Mouse (Mus musculus) thymus, adult 2 months (tissue): Measurements from ENCODE around the gene Ank3. TPM values are rescaled to one million over a fixed set of nuclear protein-coding genes. Genes with fewer than 3 reads are reported as not detected.

Experiments used
- DNase-seq: peaks from one replicate; pipeline ENCODE4 v3.0.0; 2021
- H3K27ac ChIP-seq: fragments of 200-500 bp; 2 replicates; pipeline ENCODE4 v1.5.1; 2012; ENCODE audit warnings: low read length, control low read depth; ENCODE audit not compliant: control insufficient read depth, insufficient read depth
- H3K27me3 ChIP-seq: fragments of 200-500 bp; 2 replicates; pipeline ENCODE4 v1.6.1; 2012; ENCODE audit warnings: mild to moderate bottlenecking, low read length, moderate library complexity, mixed read lengths; ENCODE audit not compliant: control insufficient read depth, insufficient read depth
- H3K36me3 ChIP-seq: fragments of 200-500 bp; 2 replicates; pipeline ENCODE4 v1.6.1; 2012; ENCODE audit warnings: mild to moderate bottlenecking, low read length, moderate library complexity; ENCODE audit not compliant: control insufficient read depth, insufficient read depth
- H3K4me1 ChIP-seq: fragments of 200-500 bp; replicated peaks from 2 replicates; pipeline ENCODE4 v1.6.1; 2012; ENCODE audit warnings: low read length; ENCODE audit not compliant: control insufficient read depth, insufficient read depth
- H3K4me3 ChIP-seq: fragments of 200-500 bp; 2 replicates; pipeline ENCODE4 v1.5.1; 2012; ENCODE audit warnings: mild to moderate bottlenecking, low read length, control low read depth, moderate library complexity; ENCODE audit not compliant: control insufficient read depth, insufficient read depth
- CTCF ChIP-seq: fragments of 200-500 bp; IDR thresholded peaks from 2 replicates; pipeline ENCODE4 v1.5.1; 2012; ENCODE audit warnings: mild to moderate bottlenecking, control low read depth, low read length, moderate library complexity, borderline replicate concordance; ENCODE audit not compliant: control insufficient read depth, poor library complexity, insufficient read depth; ENCODE audit errors: extremely low read depth
- POLR2A ChIP-seq: fragments of 200-500 bp; IDR thresholded peaks from 2 replicates; pipeline ENCODE4 v1.6.1; 2012; ENCODE audit warnings: mild to moderate bottlenecking, low read length, control low read depth, moderate library complexity; ENCODE audit not compliant: control insufficient read depth, poor library complexity, insufficient read depth; ENCODE audit errors: extremely low read depth
- WGBS: fragments of 180-500 bp; shearing (Covaris S2); methylation state at CpG from one replicate; pipeline ENCODE4 v1.1.7; 2018; 5-methylcytosine and 5-hydroxymethylcytosine counted together
- polyA plus RNA-seq: library from polyadenylated mRNA; depleted of rRNA; stranded (reverse); fragments of >200 nt; gene quantifications from 2 replicates; pipeline ENCODE4 v1.2.3, GENCODE M21; 2012

Ank3 gene
- polyA plus RNA-seq, 1 experiment, result 4.2 TPM

GRCm38 (mm10) chr10:69507719-69508118 is 109.1 kb downstream of the Ank3 start:
- no peaks in the 10 kb centered on the region for H3K36me3 ChIP-seq
- TF ChIP-seq CTCF, result no peak
- no peak for TF ChIP-seq POLR2A
- no peaks in the 10 kb centered on the region for H3K4me1 ChIP-seq
- H3K27ac ChIP-seq, result no peak overlapping the region
- H3K4me3 ChIP-seq, result no peak overlapping the region
- WGBS, result 86% methylated on average over 8 of the region's 8 CpGs
- H3K27me3 ChIP-seq, result no peaks in the 10 kb centered on the region
- DNase-seq, result no peak

- no peaks in the 10 kb centered on the region for H3K4me1 ChIP-seq
- no peaks in the 10 kb centered on the region for H3K36me3 ChIP-seq
- H3K27me3 ChIP-seq, result no peaks in the 10 kb centered on the region
- H3K27ac ChIP-seq, result no peak overlapping the region
- WGBS, result 85% methylated on average over 8 of the region's 8 CpGs
- DNase-seq, result no peak
- no peak for TF ChIP-seq POLR2A
- TF ChIP-seq CTCF, result no peak
- H3K4me3 ChIP-seq, result no peak overlapping the region
Observed at GRCm38 (mm10) chr10:69510392-69510791, 111.8 kb downstream of the Ank3 start.

DNA sequence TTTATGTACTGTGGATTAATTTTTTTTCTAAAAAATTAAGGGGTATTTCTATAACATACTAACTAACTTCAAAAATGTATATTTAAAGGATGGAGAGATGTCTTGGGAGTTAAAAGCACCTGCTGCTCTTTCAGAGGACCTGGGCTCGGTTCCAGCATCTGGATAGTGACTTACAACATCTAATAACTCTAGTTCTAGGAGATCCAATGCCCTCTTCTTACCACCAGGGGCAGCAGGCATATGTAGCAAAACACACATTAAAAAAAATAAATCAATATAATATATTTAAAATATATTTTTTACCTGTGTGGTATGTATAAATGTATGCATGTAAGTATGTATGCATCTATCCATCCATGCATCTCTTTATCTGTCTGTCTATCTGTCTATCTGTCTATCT is 112.7 kb downstream of the Ank3 start:
- H3K4me1 ChIP-seq, result no peaks in the 10 kb centered on the region
- no peak overlapping the region for H3K27ac ChIP-seq
- WGBS, result 71% methylated on average over 1 of the region's 1 CpGs
- TF ChIP-seq POLR2A, result no peak
- no peak for TF ChIP-seq CTCF
- no peak overlapping the region for H3K4me3 ChIP-seq
- H3K36me3 ChIP-seq, result no peaks in the 10 kb centered on the region
- H3K27me3 ChIP-seq, result no peaks in the 10 kb centered on the region
- no peak for DNase-seq

- Histone ChIP-seq H3K4me1 (no peaks in the 10 kb centered on the region), H3K27ac (no peak overlapping the region), H3K4me3 (no peak overlapping the region), H3K27me3 (no peaks in the 10 kb centered on the region), H3K36me3 (no peaks in the 10 kb centered on the region)
- no peak for TF ChIP-seq CTCF
- 89% methylated on average over 4 of the region's 4 CpGs for WGBS
- no peak for DNase-seq
Observed at GRCm38 (mm10) chr10:69521977-69522376, 123.4 kb downstream of the Ank3 start.

DNA sequence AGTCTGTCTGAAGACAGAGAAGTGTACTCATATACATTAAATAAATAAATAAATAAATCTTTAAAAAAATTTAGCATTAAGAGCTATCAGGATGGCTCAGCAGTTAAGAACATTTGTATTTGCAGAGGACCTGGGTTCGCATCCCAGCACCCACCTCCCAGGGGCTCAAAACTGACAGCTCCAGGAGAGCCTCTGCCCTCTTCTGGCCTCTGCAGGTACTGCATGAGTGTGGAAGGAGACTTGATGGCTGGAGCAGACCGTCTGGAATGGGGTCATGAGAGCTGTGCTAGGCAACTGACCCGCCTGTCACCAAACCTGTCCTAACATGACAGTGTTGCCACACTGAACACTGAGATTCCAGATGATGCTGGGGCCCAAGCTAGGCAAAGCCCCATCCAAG is 124.6 kb downstream of the Ank3 start:
- peak; percentile 37 for DNase-seq

GRCm38 (mm10) chr10:69527318-69527717 is 128.7 kb downstream of the Ank3 start:
- DNase-seq, result no peak
- Histone ChIP-seq H3K36me3 (no peaks in the 10 kb centered on the region), H3K27me3 (no peaks in the 10 kb centered on the region), H3K4me3 (no peak overlapping the region), H3K4me1 (no peaks in the 10 kb centered on the region), H3K27ac (no peak overlapping the region)
- 85% methylated on average over 10 of the region's 10 CpGs for WGBS
- TF ChIP-seq CTCF (no peak), POLR2A (no peak)

More for the DNA sequence above, 124.6 kb downstream of the Ank3 start:
- Histone ChIP-seq H3K27ac (no peak overlapping the region), H3K4me1 (no peaks in the 10 kb centered on the region), H3K4me3 (no peak overlapping the region), H3K27me3 (no peaks in the 10 kb centered on the region), H3K36me3 (no peaks in the 10 kb centered on the region)
- WGBS, result 79% methylated on average over 3 of the region's 3 CpGs
- no peak for TF ChIP-seq CTCF
- TF ChIP-seq POLR2A, result no peak

- H3K4me1 ChIP-seq, result no peaks in the 10 kb centered on the region
- no peak for TF ChIP-seq CTCF
- no peak for TF ChIP-seq POLR2A
- H3K27ac ChIP-seq, result no peak overlapping the region
- H3K27me3 ChIP-seq, result no peaks in the 10 kb centered on the region; the same call in 1 of the 2 replicates
- H3K4me3 ChIP-seq, result no peak overlapping the region
- 92% methylated on average over 4 of the region's 4 CpGs for WGBS
- no peaks in the 10 kb centered on the region for H3K36me3 ChIP-seq
- no peak for DNase-seq
Observed at GRCm38 (mm10) chr10:69528746-69529145, 130.2 kb downstream of the Ank3 start.

GRCm38 (mm10) chr10:69530326-69530725 is 131.8 kb downstream of the Ank3 start:
- Histone ChIP-seq H3K36me3 (no peaks in the 10 kb centered on the region), H3K27ac (no peak overlapping the region), H3K4me1 (no peaks in the 10 kb centered on the region), H3K27me3 (no peaks in the 10 kb centered on the region; the same call in 1 of the 2 replicates), H3K4me3 (no peak overlapping the region)
- TF ChIP-seq POLR2A, result no peak
- no peak for TF ChIP-seq CTCF
- no peak for DNase-seq
- WGBS, result 93% methylated on average over 6 of the region's 6 CpGs
